Mouse (Mus musculus) MEL (cell line): ENCODE data around the gene Hat1. TPM values are rescaled to one million over a fixed set of nuclear protein-coding genes. Genes with fewer than 3 reads are reported as not detected.

Experiments used
- DNase-seq: peaks from one replicate; pipeline ENCODE4 v3.0.0; 2011; ENCODE audit warnings: low read depth, low spot score
- H3K27ac ChIP-seq: 2 replicates; pipeline ENCODE4 v1.5.1; 2012; ENCODE audit warnings: low read depth, mild to moderate bottlenecking, control low read depth, low read length, moderate library complexity; ENCODE audit not compliant: control insufficient read depth
- H3K27me3 ChIP-seq, 2 experiments: fragments of 150-350 bp in 1 of 2; sonication (generic) in 1 of 2; 2 replicates each; pipeline ENCODE4 v1.6.1; 2012; ENCODE audit warnings: low read length in 2 of 2, mild to moderate bottlenecking in 2 of 2, improper control_type of control experiment in 1 of 2, moderate library complexity in 1 of 2; ENCODE audit not compliant: insufficient read depth in 2 of 2, control insufficient read depth in 1 of 2
- H3K36me3 ChIP-seq, 2 experiments: 2 replicates each; pipeline ENCODE4 v1.6.1; 2012 to 2014; ENCODE audit warnings: low read length in 2 of 2, improper control_type of control experiment in 1 of 2, inconsistent platforms in 1 of 2, mild to moderate bottlenecking in 1 of 2; ENCODE audit not compliant: insufficient read depth in 2 of 2, control insufficient read depth in 1 of 2
- H3K4me1 ChIP-seq, 2 experiments: fragments of 150-350 bp in 1 of 2; sonication (generic) in 1 of 2; 2 replicates each; pipeline ENCODE4 v1.6.1; 2012; ENCODE audit warnings: low read length in 2 of 2, improper control_type of control experiment in 1 of 2, mild to moderate bottlenecking in 1 of 2; ENCODE audit not compliant: insufficient read depth in 2 of 2, control insufficient read depth in 1 of 2
- H3K4me3 ChIP-seq, 2 experiments: fragments of 150-350 bp in 1 of 2; sonication (generic) in 1 of 2; 2 replicates each; pipeline ENCODE4 v1.5.1; 2012; ENCODE audit warnings: low read depth in 2 of 2, low read length in 2 of 2, mild to moderate bottlenecking in 2 of 2, moderate library complexity in 2 of 2, control low read depth in 1 of 2, improper control_type of control experiment in 1 of 2; ENCODE audit not compliant: control insufficient read depth in 1 of 2, insufficient read depth in 1 of 2
- H3K79me2 ChIP-seq: 2 replicates; pipeline ENCODE4 v1.6.1; 2012; ENCODE audit warnings: mild to moderate bottlenecking, low read length, moderate library complexity; ENCODE audit not compliant: control insufficient read depth, poor library complexity, insufficient read depth
- H3K9ac ChIP-seq: 2 replicates; pipeline ENCODE4 v1.6.1; 2012; ENCODE audit warnings: low read depth, mild to moderate bottlenecking, control low read depth, low read length, moderate library complexity; ENCODE audit not compliant: control insufficient read depth, poor library complexity, severe bottlenecking
- H3K9me3 ChIP-seq: fragments of 150-350 bp; sonication (generic); replicated peaks from 2 replicates; pipeline ENCODE4 v1.6.1; 2012; ENCODE audit warnings: mild to moderate bottlenecking, low read length, improper control_type of control experiment, moderate library complexity; ENCODE audit not compliant: insufficient read depth
- CHD1 ChIP-seq: IDR thresholded peaks from 2 replicates; pipeline ENCODE4 v1.6.1; 2012; ENCODE audit warnings: low read depth, mild to moderate bottlenecking, inconsistent platforms, low read length, improper control_type of control experiment
- CTCF ChIP-seq, 3 experiments: IDR thresholded peaks in 2 of 3; conservative IDR thresholded peaks in 1 of 3; 2 replicates each; pipeline ENCODE4 v1.5.1; 2011 to 2012; ENCODE audit warnings: low read length in 3 of 3, low read depth in 2 of 3, mild to moderate bottlenecking in 2 of 3, improper control_type of control experiment in 1 of 3, inconsistent platforms in 1 of 3, mixed read lengths in 1 of 3, moderate library complexity in 1 of 3; ENCODE audit not compliant: control insufficient read depth in 1 of 3, insufficient read depth in 1 of 3, poor library complexity in 1 of 3, severe bottlenecking in 1 of 3
- E2F4 ChIP-seq: IDR thresholded peaks from 2 replicates; pipeline ENCODE4 v1.6.1; 2011; ENCODE audit warnings: low read depth, low read length, improper control_type of control experiment, borderline replicate concordance
- ELF1 ChIP-seq: IDR thresholded peaks from 2 replicates; pipeline ENCODE4 v1.6.1; 2014; ENCODE audit warnings: low read depth, mild to moderate bottlenecking, inconsistent platforms, low read length, improper control_type of control experiment, moderate library complexity
- EP300 ChIP-seq, 2 experiments: IDR thresholded peaks; 2 replicates each; pipeline ENCODE4 v1.6.1; 2011; ENCODE audit warnings: improper control_type of control experiment in 2 of 2, low read length in 2 of 2, low read depth in 1 of 2, mild to moderate bottlenecking in 1 of 2
- ETS1 ChIP-seq: IDR thresholded peaks from 2 replicates; pipeline ENCODE4 v1.6.1; 2012; ENCODE audit warnings: low read depth, mild to moderate bottlenecking, inconsistent platforms, low read length, improper control_type of control experiment, moderate library complexity
- GABPA ChIP-seq: IDR thresholded peaks from 2 replicates; pipeline ENCODE4 v1.6.1; 2012; ENCODE audit warnings: low read depth, mild to moderate bottlenecking, inconsistent platforms, low read length, improper control_type of control experiment, moderate library complexity
- GATA1 ChIP-seq: IDR thresholded peaks from 2 replicates; pipeline ENCODE4 v1.6.1; 2011; ENCODE audit warnings: low read depth, low read length, improper control_type of control experiment
- HCFC1 ChIP-seq: IDR thresholded peaks from 2 replicates; pipeline ENCODE4 v1.6.1; 2012; ENCODE audit warnings: low read depth, mild to moderate bottlenecking, inconsistent platforms, low read length, improper control_type of control experiment, moderate library complexity
- KAT2A ChIP-seq: conservative IDR thresholded peaks from 2 replicates; pipeline ENCODE4 v1.6.1; 2012; ENCODE audit warnings: low read depth, low read length, improper control_type of control experiment, inconsistent platforms
- MAFK ChIP-seq: IDR thresholded peaks from 2 replicates; pipeline ENCODE4 v1.6.1; 2011; ENCODE audit warnings: low read depth, mild to moderate bottlenecking, low read length, improper control_type of control experiment, borderline replicate concordance
- MAX ChIP-seq: IDR thresholded peaks from 2 replicates; pipeline ENCODE4 v1.6.1; 2011; ENCODE audit warnings: low read length, improper control_type of control experiment
- MAZ ChIP-seq: IDR thresholded peaks from 2 replicates; pipeline ENCODE4 v1.6.1; 2012; ENCODE audit warnings: low read depth, mild to moderate bottlenecking, inconsistent platforms, low read length, improper control_type of control experiment
- MEF2A ChIP-seq: IDR thresholded peaks from 2 replicates; pipeline ENCODE4 v1.6.1; 2014; ENCODE audit warnings: low read depth, mild to moderate bottlenecking, inconsistent platforms, low read length, improper control_type of control experiment; ENCODE audit not compliant: poor library complexity, insufficient replicate concordance, severe bottlenecking; ENCODE audit errors: extremely low read depth
- MXI1 ChIP-seq: IDR thresholded peaks from 2 replicates; pipeline ENCODE4 v1.6.1; 2011; ENCODE audit warnings: mild to moderate bottlenecking, low read depth, low read length, improper control_type of control experiment
- MYB ChIP-seq: IDR thresholded peaks from 2 replicates; pipeline ENCODE4 v1.6.1; 2011; ENCODE audit warnings: mild to moderate bottlenecking, low read depth, low read length, improper control_type of control experiment
- NELFE ChIP-seq: IDR thresholded peaks from 2 replicates; pipeline ENCODE4 v1.6.1; 2011; ENCODE audit warnings: low read depth, low read length, improper control_type of control experiment
- NRF1 ChIP-seq: IDR thresholded peaks from 2 replicates; pipeline ENCODE4 v1.6.1; 2014; ENCODE audit warnings: low read depth, mild to moderate bottlenecking, inconsistent platforms, low read length, improper control_type of control experiment, moderate library complexity; ENCODE audit not compliant: poor library complexity, insufficient read depth, severe bottlenecking
- POLR2AphosphoS2 ChIP-seq: IDR thresholded peaks from 2 replicates; pipeline ENCODE4 v1.6.1; 2011; ENCODE audit warnings: low read length, improper control_type of control experiment
- POLR2AphosphoS5 ChIP-seq: IDR thresholded peaks from 2 replicates; pipeline ENCODE4 v1.6.1; 2012; ENCODE audit warnings: low read depth, borderline replicate concordance, mild to moderate bottlenecking, inconsistent platforms, low read length, moderate library complexity, mixed read lengths
- RCOR1 ChIP-seq: IDR thresholded peaks from 2 replicates; pipeline ENCODE4 v1.6.1; 2012; ENCODE audit warnings: low read depth, mild to moderate bottlenecking, inconsistent platforms, low read length, improper control_type of control experiment
- TAL1 ChIP-seq: IDR thresholded peaks from 2 replicates; pipeline ENCODE4 v1.6.1; 2012; ENCODE audit warnings: mild to moderate bottlenecking, inconsistent platforms, low read length, moderate library complexity, mixed read lengths
- TBP ChIP-seq: IDR thresholded peaks from 2 replicates; pipeline ENCODE4 v1.8.0; 2011; ENCODE audit warnings: low read depth, low read length, improper control_type of control experiment
- TCF12 ChIP-seq: IDR thresholded peaks from 2 replicates; pipeline ENCODE4 v1.6.1; 2014; ENCODE audit warnings: low read depth, mild to moderate bottlenecking, inconsistent platforms, low read length, improper control_type of control experiment, moderate library complexity
- UBTF ChIP-seq: IDR thresholded peaks from 2 replicates; pipeline ENCODE4 v1.6.1; 2012; ENCODE audit warnings: low read depth, mild to moderate bottlenecking, inconsistent platforms, low read length, improper control_type of control experiment, moderate library complexity, borderline replicate concordance; ENCODE audit not compliant: insufficient read depth
- ZC3H11A ChIP-seq: IDR thresholded peaks from 2 replicates; pipeline ENCODE4 v1.6.1; 2012; ENCODE audit warnings: low read depth, mild to moderate bottlenecking, inconsistent platforms, low read length, improper control_type of control experiment
- ZKSCAN1 ChIP-seq: IDR thresholded peaks from 2 replicates; pipeline ENCODE4 v1.6.1; 2012; ENCODE audit warnings: low read depth, mild to moderate bottlenecking, inconsistent platforms, low read length, improper control_type of control experiment, moderate library complexity
- ZNF384 ChIP-seq: IDR thresholded peaks from 2 replicates; pipeline ENCODE4 v1.6.1; 2012; ENCODE audit warnings: low read depth, mild to moderate bottlenecking, inconsistent platforms, low read length, improper control_type of control experiment
- polyA plus RNA-seq, 2 experiments: library from polyadenylated mRNA; stranded (reverse) in 1 of 2; unstranded in 1 of 2; fragments of >175 nt in 1 of 2; fragments of >200 nt in 1 of 2; gene quantifications; 2 replicates each; pipeline versions ENCODE4 v1.2.1 to v1.2.4; 2012; ENCODE audit warnings: low replicate concordance in 2 of 2, low read depth in 1 of 2; ENCODE audit not compliant: insufficient read length in 2 of 2, insufficient read depth in 1 of 2, missing spikeins in 1 of 2
- total RNA-seq: library from RNA; depleted of rRNA; stranded (reverse); fragments of 300-350 nt; gene quantifications from 2 replicates; pipeline ENCODE4 v1.2.3, GENCODE M21; 2012

Hat1 gene
- total and polyA plus RNA-seq, 3 experiments = 167 TPM; not detected in 1

DNA sequence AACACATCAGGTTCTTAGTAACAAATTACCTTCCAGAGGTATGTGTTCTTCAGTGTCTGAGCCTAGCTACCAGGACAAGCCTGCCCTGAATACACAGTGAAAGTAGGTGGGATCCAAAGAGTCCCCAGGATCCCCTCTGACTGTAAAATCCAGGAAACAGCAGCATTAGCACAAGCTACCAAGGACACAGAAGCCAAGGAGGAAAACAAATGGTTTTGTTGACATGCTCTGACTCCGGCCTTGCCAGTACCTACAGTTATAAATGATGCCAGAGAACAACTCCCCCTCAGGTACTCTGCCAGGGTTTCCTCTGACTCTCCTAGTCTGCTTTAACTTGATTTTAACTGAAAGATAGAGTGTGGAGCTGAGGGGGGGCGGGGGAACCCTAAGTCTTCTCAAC lies 39.2 kb upstream of the Hat1 start:
- no peak overlapping the region for H3K9ac ChIP-seq
- H3K4me1 ChIP-seq = peaks cover 0 to 2% of the 10 kb centered on the region in 2 experiments; a peak in 1 of 4 replicates
- TF ChIP-seq MYB = no peak
- no peak for TF ChIP-seq EP300 (IDR thresholded peaks at IDR 0.05; ENCODE audit: low read depth in 1 of 2, low read length in 2 of 2)
- TF ChIP-seq TCF12 = no peak
- TF ChIP-seq CHD1 = no peak
- no peak for TF ChIP-seq ZNF384
- no peak for TF ChIP-seq ELF1
- TF ChIP-seq NELFE = no peak
- no peak for TF ChIP-seq GATA1
- TF ChIP-seq ZKSCAN1 = no peak
- TF ChIP-seq GABPA = no peak
- no peak for TF ChIP-seq RCOR1
- no peak for TF ChIP-seq HCFC1
- TF ChIP-seq KAT2A = no peak
- no peak for TF ChIP-seq NRF1
- no peak for TF ChIP-seq MAZ

DNA sequence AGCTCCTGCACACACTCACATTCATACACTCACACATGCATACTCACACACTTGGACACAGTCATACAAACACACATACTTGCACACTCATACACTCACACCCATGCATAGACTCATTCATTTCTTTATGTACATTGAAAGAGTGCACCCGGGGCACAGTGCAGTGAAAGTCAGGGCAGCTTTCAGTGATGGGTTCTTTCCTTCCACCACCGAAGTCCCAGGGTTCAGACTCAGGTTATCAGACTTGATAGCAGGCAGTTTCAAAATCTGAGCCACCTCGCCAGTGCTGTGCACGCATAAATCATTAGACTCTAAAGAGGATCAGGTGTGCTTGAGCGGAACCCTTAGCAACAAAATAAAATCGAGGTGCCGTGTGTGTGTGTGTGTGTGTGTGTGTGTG lies 38.6 kb upstream of the Hat1 start:
- Histone ChIP-seq H3K4me1 (peaks cover 0 to 2% of the 10 kb centered on the region in 2 experiments; a peak in 1 of 4 replicates), H3K9me3 (no peaks in the 10 kb centered on the region), H3K27ac (no peak overlapping the region), H3K4me3 (no peak overlapping the region), H3K36me3 (no peaks in the 10 kb centered on the region), H3K9ac (no peak overlapping the region), H3K79me2 (no peaks in the 10 kb centered on the region), H3K27me3 (no peaks in the 10 kb centered on the region)
- TF ChIP-seq POLR2AphosphoS5 (no peak), TAL1 (no peak), UBTF (no peak), KAT2A (no peak), MYB (no peak), EP300 (IDR thresholded peaks at IDR 0.05; ENCODE audit: low read depth in 1 of 2, low read length in 2 of 2) (no peak), ELF1 (no peak), MAX (no peak), MXI1 (no peak), HCFC1 (no peak), ETS1 (no peak), MAFK (no peak), POLR2AphosphoS2 (no peak), TBP (no peak), TCF12 (no peak), CTCF (IDR thresholded peaks at IDR 0.05 in 2 of 3, conservative IDR thresholded peaks at IDR 0.05 in 1 of 3; ENCODE audit: control insufficient read depth in 1 of 3, insufficient read depth in 1 of 3, low read depth in 2 of 3, low read length in 3 of 3, poor library complexity in 1 of 3, severe bottlenecking in 1 of 3) (no peak), MEF2A (no peak), E2F4 (no peak), CHD1 (no peak), ZC3H11A (no peak)
- no peak for DNase-seq

More for the DNA sequence above, 39.2 kb upstream of the Hat1 start:
- no peaks in the 10 kb centered on the region for H3K36me3 ChIP-seq
- no peak overlapping the region for H3K4me3 ChIP-seq
- H3K27ac ChIP-seq = no peak overlapping the region
- H3K9me3 ChIP-seq = no peaks in the 10 kb centered on the region
- H3K79me2 ChIP-seq = no peaks in the 10 kb centered on the region
- DNase-seq = no peak
- H3K27me3 ChIP-seq = no peaks in the 10 kb centered on the region
